Mouse (Mus musculus) adrenal gland, postnatal 4 days (tissue): ENCODE measurements at regions not wholly inside any gene's neighbourhood (a gene's known extent, or its start where the extent isn't known, plus 50 kb on each side); places are given as distances from the start of the nearest gene placed in this dataset.
A peak's percentile ranks its signal among the peaks of the same experiment; 100 is the strongest.

Experiments
- DNase-seq, 2 experiments: peaks; one replicate each; pipeline ENCODE4 v3.0.0; 2021 to 2022; ENCODE audit warnings: low spot score in 2 of 2, mixed read lengths in 2 of 2

DNA sequence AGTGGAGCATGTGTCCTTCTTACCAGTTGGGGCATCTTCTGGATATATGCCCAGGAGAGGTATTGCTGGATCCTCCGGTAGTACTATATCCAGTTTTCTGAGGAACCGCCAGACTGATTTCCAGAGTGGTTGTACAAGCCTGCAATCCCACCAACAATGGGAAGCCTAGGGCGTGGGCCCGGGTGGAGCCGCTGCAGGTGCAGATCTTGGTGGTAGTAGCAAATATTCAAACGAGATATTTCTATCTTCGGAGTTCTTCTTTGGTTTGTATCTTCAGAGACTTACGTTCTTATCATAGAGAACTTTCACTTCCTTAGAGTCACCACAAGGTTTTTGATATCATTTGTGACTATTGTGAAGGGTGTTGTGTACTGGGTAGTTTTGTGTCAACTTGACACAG lies 60.2 kb upstream of the Btbd35f28 start:
- peak; percentile 2 to 4 for DNase-seq
